Comparison of ENCODE assay signal across 8 mouse cellular contexts in the genomic region with DNA sequence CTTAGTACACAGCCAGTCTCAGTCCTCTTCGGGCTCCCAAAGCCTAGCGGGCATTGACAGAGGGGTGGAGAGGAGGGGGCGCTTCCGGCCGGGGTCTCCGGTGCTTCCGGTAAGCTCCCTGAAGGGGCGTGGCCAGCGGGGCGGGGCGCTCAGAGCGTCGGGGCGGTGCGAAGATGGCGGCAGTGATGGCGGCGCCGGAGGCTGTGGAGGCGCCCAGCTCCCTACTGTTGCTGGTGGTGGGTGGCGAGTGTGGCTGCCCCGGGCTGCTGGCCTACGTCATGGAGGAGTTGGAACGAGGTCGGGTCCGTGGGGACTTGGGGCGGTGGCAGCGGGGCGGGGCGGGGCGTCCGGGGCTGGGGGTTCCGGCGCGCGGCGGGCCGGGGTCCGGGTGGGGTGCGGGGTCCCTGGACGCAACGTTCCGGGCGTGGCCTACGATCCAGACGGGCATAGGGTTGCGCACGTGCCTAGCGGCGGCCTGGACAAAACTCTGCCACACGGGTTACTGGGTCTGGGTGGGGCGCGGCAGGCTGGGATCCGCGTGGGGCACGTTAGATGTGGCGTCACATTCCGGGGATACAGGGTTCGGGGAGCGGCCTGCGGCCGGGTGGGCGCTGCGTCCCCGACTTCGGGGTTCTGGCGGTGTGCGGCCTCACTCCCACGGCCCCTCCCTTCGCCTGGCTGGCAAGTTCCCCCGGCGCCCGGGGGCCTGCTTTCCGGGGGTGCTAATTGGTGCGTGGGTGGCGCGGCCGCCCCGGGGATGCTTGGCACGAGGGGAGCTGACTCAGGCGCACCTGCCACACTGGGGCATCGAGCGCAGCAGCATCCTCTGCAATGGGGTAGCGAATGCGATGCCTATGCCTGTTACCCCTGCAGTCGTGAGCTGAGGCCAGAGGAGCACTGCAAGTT. TPM values are rescaled to one million over a fixed set of nuclear protein-coding genes. Genes with fewer than 3 reads are reported as not detected.
A peak's percentile ranks its signal among the peaks of the same experiment; 100 is the strongest.
DNase-seq lines count a peak whose midpoint lies in the region; ATAC-seq and TF ChIP-seq lines count a peak whose summit lies in the region.

Map1s (plus strand) TSS at position 102 of the 906 bp plus-strand sequence.

- POLR2A ChIA-PET in Patski (lab: Charles Lee) = interaction anchor here (0.7 to 0.8 kb wide), 2 partner anchors 26 to 33 kb away, joined by 3 to 4 read pairs; no protein-coding TSS in a partner anchor

- CTCF ChIA-PET in Patski (lab: Charles Lee) = no interaction called here

- H3K4me1 ChIP-seq in hindbrain, embryonic 13.5 days (replicated peaks) = peaks cover 24% of the 10 kb centered on the region

- TF ChIP-seq CTCF in Patski (IDR thresholded peaks at IDR 0.05) = no peak

- peak within 1 kb of the TSS; percentile 94 for H3K27ac ChIP-seq in hindbrain, embryonic 13.5 days

- peak within 1 kb of the TSS; percentile 96 for H3K9ac ChIP-seq in hindbrain, embryonic 13.5 days

- ATAC-seq in Patski = peak; percentile 65
- ATAC-seq in hindbrain, embryonic 13.5 days (ENCODE audit: low FRiP score) = peak; percentile 94

- in situ Hi-C loops in Patski (cut with MboI; ENCODE audit: low pct_unique_long_range_greater_than_20kb) = no loop called here

- H3K9me3 ChIP-seq in hindbrain, embryonic 13.5 days = no peaks in the 10 kb centered on the region

- no peaks in the 10 kb centered on the region for H3K27me3 ChIP-seq in Patski
- peaks cover 30% of the 10 kb centered on the region for H3K27me3 ChIP-seq in hindbrain, embryonic 13.5 days

- WGBS in hindbrain, embryonic 13.5 days = under 1% methylated on average over 64 of the region's 86 CpGs

- H3K4me2 ChIP-seq in hindbrain, embryonic 13.5 days = peak within 1 kb of the TSS; percentile 90

- peaks cover 12% of the 10 kb centered on the region for H3K36me3 ChIP-seq in hindbrain, embryonic 13.5 days

- peak within 1 kb of the TSS; percentile 88 for H3K4me3 ChIP-seq in hindbrain, embryonic 13.5 days

- DNase-seq in Patski (ENCODE audit: low read depth, low spot score) = no peak
- DNase-seq in cerebellum, postnatal 14 days = peak; percentile 93
- DNase-seq in frontal cortex, postnatal 25 days (ENCODE audit: low spot score in 2 of 2) = peak; percentile 57 to 63
- peak; percentile 68 for DNase-seq in left cerebral cortex, adult 11 months (ENCODE audit: low spot score)
- DNase-seq in lung, postnatal 36 days = peak; percentile 76
- DNase-seq in retina, embryonic 14.5 days (ENCODE audit: low spot score) = peak; percentile 94
- peak; percentile 97 for DNase-seq in thymus, postnatal 4 days

RNA-seq across cellular contexts. Expression of gene Map1s, which starts in this region (rescaled TPM):
- 50.9 TPM for polyA plus RNA-seq in Patski (2021)
- 55.6 and 61.9 TPM in 2 replicates for polyA plus RNA-seq in hindbrain, embryonic 13.5 days (2015; fragmentation: Nextera tagmentation; extraction: Ambion mirVana)
